Mouse (Mus musculus) G1E-ER4 (cell line): ENCODE results near the gene Esp6. TPM values are rescaled to one million over a fixed set of nuclear protein-coding genes. Genes with fewer than 3 reads are reported as not detected.

Experiments
- GATA1 ChIP-seq: IDR thresholded peaks from one replicate; pipeline ENCODE4 v1.8.0; 2012; ENCODE audit warnings: low read length, inconsistent platforms
- polyA plus RNA-seq: library from polyadenylated mRNA; stranded (reverse); fragments of >175 nt; gene quantifications from 2 replicates; pipeline ENCODE4 v1.2.3, GENCODE M21; 2012

Esp6 gene
- not detected in 2 replicates for polyA plus RNA-seq

- TF ChIP-seq GATA1 = no peak
Observed at GRCm38 (mm10) chr17:40561207-40561606, at the start of gene Esp6. Gene Esp6, plus strand, starts transcription at chr17:40561507.

- TF ChIP-seq GATA1 = no peak
Observed at GRCm38 (mm10) chr17:40519818-40520217, 41.5 kb upstream of the Esp6 start, which contains the start of gene Esp8. Gene Esp8, plus strand, starts transcription at chr17:40520022.

- no peak for TF ChIP-seq GATA1
Observed at GRCm38 (mm10) chr17:40529813-40530212, 31.5 kb upstream of the Esp6 start.

- no peak for TF ChIP-seq GATA1
Observed at GRCm38 (mm10) chr17:40531147-40531546, 30.2 kb upstream of the Esp6 start.

- TF ChIP-seq GATA1 = no peak
Observed at GRCm38 (mm10) chr17:40553470-40553869, 7.8 kb upstream of the Esp6 start.

GRCm38 (mm10) chr17:40591297-40591696 is 30.0 kb downstream of the Esp6 start:
- TF ChIP-seq GATA1 = no peak

- TF ChIP-seq GATA1 = no peak
Observed at GRCm38 (mm10) chr17:40598294-40598693, 37.0 kb downstream of the Esp6 start, which contains the start of gene Esp4. Gene Esp4, plus strand, starts transcription at chr17:40598594.

Other genes starting within 250 kb of the Esp6 start
- not detected in 2 replicates for gene Crisp1, start 242.3 kb upstream of the Esp6 start, polyA plus RNA-seq
- gene Esp8, start 41.5 kb upstream of the Esp6 start, polyA plus RNA-seq = not detected in 2 replicates
- not detected in 2 replicates for gene Esp4, start 37.1 kb downstream of the Esp6 start, polyA plus RNA-seq
- gene Esp3, start 70.6 kb downstream of the Esp6 start, polyA plus RNA-seq = not detected in 2 replicates
- gene Esp1, start 165.6 kb downstream of the Esp6 start, polyA plus RNA-seq = not detected in 2 replicates
- gene Crisp2, start 245.5 kb downstream of the Esp6 start, polyA plus RNA-seq = 0.03 TPM in 1 of 2 replicates, not detected in the other
- gene Rhag, start 249.6 kb downstream of the Esp6 start, polyA plus RNA-seq = 10.4 and 11.8 TPM in 2 replicates